Mouse (Mus musculus): ENCODE data around the gene Ugt1a9.
"Not testable (repeated sequence)": the region's sequence is repeated elsewhere in the genome, so short reads cannot be mapped to it uniquely, and the experiment has no call there.

GRCm38 (mm10) chr1:88098546-88098945, 27.9 kb downstream of the Ugt1a9 start:
- not testable (repeated sequence) for TF ChIP-seq POLR2A (IDR thresholded peaks at IDR 0.05; ENCODE audit: insufficient read depth, low read length); EP300 (IDR thresholded peaks at IDR 0.05; ENCODE audit: insufficient read depth, low read depth, low read length); CTCF (IDR thresholded peaks at IDR 0.05; ENCODE audit: low read depth, low read length)

Measured in ES-Bruce4 (cell line).